Mouse (Mus musculus) CH12.LX (cell line): ENCODE measurements around the gene Ccr2. TPM values are rescaled to one million over a fixed set of nuclear protein-coding genes. Genes with fewer than 3 reads are reported as not detected.
A peak's percentile ranks its signal among the peaks of the same experiment; 100 is the strongest.

Source experiments
- DNase-seq: peaks from one replicate; pipeline ENCODE4 v3.0.0-alpha.2; 2013; ENCODE audit errors: extremely low read depth
- H3K27ac ChIP-seq: 2 replicates; pipeline ENCODE4 v1.5.1; 2012; ENCODE audit warnings: low read depth, mild to moderate bottlenecking, control low read depth, moderate library complexity; ENCODE audit not compliant: insufficient read depth
- H3K27me3 ChIP-seq: replicated peaks from 2 replicates; pipeline ENCODE3; 2012; ENCODE audit warnings: inconsistent platforms
- H3K36me3 ChIP-seq, 2 experiments: replicated peaks in 1 of 2; 2 replicates each; pipeline versions ENCODE3 to v1.6.1; 2012; ENCODE audit warnings: inconsistent platforms in 1 of 2, low read length in 1 of 2, mild to moderate bottlenecking in 1 of 2, mixed read lengths in 1 of 2, moderate library complexity in 1 of 2; ENCODE audit not compliant: control insufficient read depth in 1 of 2, insufficient read depth in 1 of 2
- H3K4me1 ChIP-seq, 2 experiments: 2 replicates each; pipeline ENCODE4 v1.6.1; 2012; ENCODE audit warnings: inconsistent platforms in 1 of 2, moderate library complexity in 1 of 2; ENCODE audit not compliant: insufficient read depth in 2 of 2, control insufficient read depth in 1 of 2
- H3K4me2 ChIP-seq: 2 replicates; pipeline ENCODE4 v1.6.1; 2012; ENCODE audit warnings: low read depth, mild to moderate bottlenecking, control low read depth; ENCODE audit not compliant: poor library complexity, insufficient read depth, severe bottlenecking
- H3K4me3 ChIP-seq, 3 experiments: fragments of 150-350 bp in 1 of 3; sonication (generic) in 1 of 3; replicated peaks in 1 of 3; 2 replicates each; pipeline versions ENCODE3 to v1.5.1; 2011 to 2012; ENCODE audit warnings: low read depth in 2 of 3, low read length in 2 of 3, mild to moderate bottlenecking in 2 of 3, moderate library complexity in 2 of 3, control low read depth in 1 of 3, improper control_type of control experiment in 1 of 3, inconsistent platforms in 1 of 3, mixed read lengths in 1 of 3; ENCODE audit not compliant: poor library complexity in 1 of 3
- H3K79me2 ChIP-seq: replicated peaks from 2 replicates; pipeline ENCODE4 v1.6.1; 2012; ENCODE audit warnings: mild to moderate bottlenecking, moderate library complexity; ENCODE audit not compliant: control insufficient read depth, poor library complexity, insufficient read depth, severe bottlenecking; ENCODE audit errors: extremely low read depth
- H3K9ac ChIP-seq: 2 replicates; pipeline ENCODE4 v1.6.1; 2012; ENCODE audit warnings: low read depth, mild to moderate bottlenecking, control low read depth, moderate library complexity; ENCODE audit not compliant: insufficient read depth
- H3K9me3 ChIP-seq: replicated peaks from 2 replicates; pipeline ENCODE3; 2012; ENCODE audit warnings: low read length, inconsistent platforms, mixed read lengths
- BHLHE40 ChIP-seq: IDR thresholded peaks from 2 replicates; pipeline ENCODE4 v1.6.1; 2011; ENCODE audit warnings: mild to moderate bottlenecking, low read depth, low read length, improper control_type of control experiment
- CHD2 ChIP-seq: IDR thresholded peaks from 2 replicates; pipeline ENCODE4 v1.6.1; 2011; ENCODE audit warnings: low read length, improper control_type of control experiment
- CTCF ChIP-seq, 2 experiments: IDR thresholded peaks in 1 of 2; conservative IDR thresholded peaks in 1 of 2; 2 replicates each; pipeline ENCODE4 v1.5.1; 2011 to 2012; ENCODE audit warnings: low read depth in 2 of 2, low read length in 2 of 2, improper control_type of control experiment in 1 of 2, inconsistent platforms in 1 of 2, mild to moderate bottlenecking in 1 of 2, moderate library complexity in 1 of 2
- E2F4 ChIP-seq: IDR thresholded peaks from 2 replicates; pipeline ENCODE4 v1.6.1; 2011; ENCODE audit warnings: low read depth, low read length, improper control_type of control experiment; ENCODE audit not compliant: insufficient replicate concordance
- ELF1 ChIP-seq: IDR thresholded peaks from 2 replicates; pipeline ENCODE4 v1.6.1; 2014; ENCODE audit warnings: low read depth, mild to moderate bottlenecking, inconsistent platforms, low read length, improper control_type of control experiment
- EP300 ChIP-seq: IDR thresholded peaks from 2 replicates; pipeline ENCODE4 v1.6.1; 2011; ENCODE audit warnings: low read length, improper control_type of control experiment
- ETS1 ChIP-seq: conservative IDR thresholded peaks from 2 replicates; pipeline ENCODE4 v1.6.1; 2012; ENCODE audit warnings: low read depth, mild to moderate bottlenecking, inconsistent platforms, low read length, improper control_type of control experiment, moderate library complexity
- GABPA ChIP-seq: IDR thresholded peaks from 2 replicates; pipeline ENCODE4 v1.6.1; 2012; ENCODE audit warnings: low read depth, low read length, improper control_type of control experiment, inconsistent platforms; ENCODE audit not compliant: insufficient replicate concordance
- HCFC1 ChIP-seq: IDR thresholded peaks from 2 replicates; pipeline ENCODE4 v1.6.1; 2012; ENCODE audit warnings: low read depth, mild to moderate bottlenecking, inconsistent platforms, low read length, improper control_type of control experiment
- IRF4 ChIP-seq: IDR thresholded peaks from 2 replicates; pipeline ENCODE4 v1.6.1; 2014; ENCODE audit warnings: low read depth, mild to moderate bottlenecking, inconsistent platforms, low read length, improper control_type of control experiment
- JUN ChIP-seq: IDR thresholded peaks from 2 replicates; pipeline ENCODE4 v1.6.1; 2011; ENCODE audit warnings: low read depth, mild to moderate bottlenecking, low read length, improper control_type of control experiment, moderate library complexity; ENCODE audit not compliant: insufficient read depth
- KAT2A ChIP-seq: IDR thresholded peaks from 2 replicates; pipeline ENCODE4 v1.6.1; 2012; ENCODE audit warnings: low read length, improper control_type of control experiment, inconsistent platforms; ENCODE audit not compliant: insufficient replicate concordance
- MAFK ChIP-seq: IDR thresholded peaks from 2 replicates; pipeline ENCODE4 v1.6.1; 2011; ENCODE audit warnings: low read length, improper control_type of control experiment; ENCODE audit not compliant: insufficient replicate concordance
- MAX ChIP-seq: IDR thresholded peaks from 2 replicates; pipeline ENCODE4 v1.6.1; 2011; ENCODE audit warnings: low read length, improper control_type of control experiment
- MEF2A ChIP-seq: IDR thresholded peaks from 2 replicates; pipeline ENCODE4 v1.6.1; 2014; ENCODE audit warnings: low read depth, mild to moderate bottlenecking, inconsistent platforms, low read length, improper control_type of control experiment, borderline replicate concordance
- MXI1 ChIP-seq: IDR thresholded peaks from 2 replicates; pipeline ENCODE4 v1.6.1; 2011; ENCODE audit warnings: mild to moderate bottlenecking, low read depth, low read length, improper control_type of control experiment
- MYC ChIP-seq: IDR thresholded peaks from 2 replicates; pipeline ENCODE4 v1.6.1; 2011; ENCODE audit warnings: low read depth, mild to moderate bottlenecking, improper control_type of control experiment, low read length
- NELFE ChIP-seq: IDR thresholded peaks from 2 replicates; pipeline ENCODE4 v1.6.1; 2011; ENCODE audit warnings: low read depth, low read length, improper control_type of control experiment
- NRF1 ChIP-seq: IDR thresholded peaks from 2 replicates; pipeline ENCODE4 v1.6.1; 2014; ENCODE audit warnings: low read depth, mild to moderate bottlenecking, inconsistent platforms, low read length, improper control_type of control experiment, moderate library complexity
- PAX5 ChIP-seq: IDR thresholded peaks from 2 replicates; pipeline ENCODE4 v1.6.1; 2012; ENCODE audit warnings: low read length, inconsistent platforms, mixed read lengths
- POLR2A ChIP-seq: IDR thresholded peaks from 2 replicates; pipeline ENCODE4 v1.6.1; 2011; ENCODE audit warnings: low read depth, mild to moderate bottlenecking, improper control_type of control experiment, low read length
- POLR2AphosphoS2 ChIP-seq: IDR thresholded peaks from 2 replicates; pipeline ENCODE4 v1.6.1; 2011; ENCODE audit warnings: low read depth, low read length, improper control_type of control experiment
- RAD21 ChIP-seq: IDR thresholded peaks from 2 replicates; pipeline ENCODE4 v1.6.1; 2011; ENCODE audit warnings: low read depth, mild to moderate bottlenecking, low read length, improper control_type of control experiment, moderate library complexity
- RCOR1 ChIP-seq: conservative IDR thresholded peaks from 2 replicates; pipeline ENCODE4 v1.6.1; 2012; ENCODE audit warnings: low read depth, mild to moderate bottlenecking, inconsistent platforms, low read length, improper control_type of control experiment
- SIN3A ChIP-seq: IDR thresholded peaks from 2 replicates; pipeline ENCODE4 v1.6.1; 2012; ENCODE audit warnings: low read length, improper control_type of control experiment, inconsistent platforms
- SMC3 ChIP-seq: IDR thresholded peaks from 2 replicates; pipeline ENCODE4 v1.6.1; 2011; ENCODE audit warnings: low read depth, low read length, improper control_type of control experiment
- TBP ChIP-seq: conservative IDR thresholded peaks from 2 replicates; pipeline ENCODE4 v1.6.1; 2011; ENCODE audit warnings: low read depth, low read length, improper control_type of control experiment
- USF1 ChIP-seq: IDR thresholded peaks from 2 replicates; pipeline ENCODE4 v1.6.1; 2014; ENCODE audit warnings: low read depth, mild to moderate bottlenecking, inconsistent platforms, low read length, improper control_type of control experiment
- USF2 ChIP-seq: conservative IDR thresholded peaks from 2 replicates; pipeline ENCODE4 v1.6.1; 2011; ENCODE audit warnings: low read depth, low read length, improper control_type of control experiment
- ZC3H11A ChIP-seq: IDR thresholded peaks from 2 replicates; pipeline ENCODE4 v1.6.1; 2012; ENCODE audit warnings: low read depth, mild to moderate bottlenecking, inconsistent platforms, low read length, improper control_type of control experiment
- ZKSCAN1 ChIP-seq: IDR thresholded peaks from 2 replicates; pipeline ENCODE4 v1.6.1; 2012; ENCODE audit warnings: low read depth, inconsistent platforms, low read length, improper control_type of control experiment, borderline replicate concordance
- ZMIZ1 ChIP-seq: IDR thresholded peaks from 2 replicates; pipeline ENCODE4 v1.6.1; 2012; ENCODE audit warnings: low read depth, mild to moderate bottlenecking, inconsistent platforms, low read length, improper control_type of control experiment
- ZNF384 ChIP-seq: IDR thresholded peaks from 2 replicates; pipeline ENCODE4 v1.6.1; 2012; ENCODE audit warnings: low read depth, low read length, improper control_type of control experiment, inconsistent platforms
- dilution Hi-C: fragments of 300-500 bp; cut with MboI; formaldehyde crosslinking; loops from 2 replicates; pipeline ENCODE4 v1.14.3; 2020; ENCODE audit warnings: low sequenced_read_pairs; ENCODE audit not compliant: extremely low pct_unique_long_range_greater_than_20kb, extremely low pct_ligation_motif_present
- in situ Hi-C: fragments of 300-500 bp; cut with MboI; formaldehyde crosslinking; loops from 3 replicates; pipeline ENCODE4 v1.14.3; 2019; ENCODE audit warnings: low sequenced_read_pairs, low pct_ligation_motif_present, low pct_unique_long_range_greater_than_20kb, mixed read lengths
- polyA plus RNA-seq: library from polyadenylated mRNA; unstranded; fragments of >175 nt; gene quantifications from 2 replicates; pipeline ENCODE4 v1.2.1, GENCODE M21; 2012; ENCODE audit warnings: low read depth; ENCODE audit not compliant: insufficient read length
- total RNA-seq, 2 experiments: library from RNA; depleted of rRNA; stranded (reverse); fragments of 300-350 nt in 1 of 2; fragments of >200 nt in 1 of 2; gene quantifications; 2 replicates each; pipeline ENCODE4 v1.2.3; 2012 to 2014

The Ccr2 gene
- total and polyA plus RNA-seq, 3 experiments, result not detected

GRCm38 (mm10) chr9:124105196-124105595 lies 3.4 kb downstream of the Ccr2 start:
- dilution Hi-C loops, result no loop called here
- H3K4me1 ChIP-seq, result peaks cover 8 to 27% of the 10 kb centered on the region in 2 experiments; a peak in 3 of 4 replicates
- no peaks in the 10 kb centered on the region for H3K36me3 ChIP-seq
- H3K9me3 ChIP-seq, result no peaks in the 10 kb centered on the region
- no peak overlapping the region for H3K4me3 ChIP-seq
- no peak overlapping the region for H3K4me2 ChIP-seq
- no peaks in the 10 kb centered on the region for H3K79me2 ChIP-seq
- DNase-seq, result no peak
- in situ Hi-C loops, result no loop called here
- no peaks in the 10 kb centered on the region for H3K27me3 ChIP-seq
- no peak overlapping the region for H3K9ac ChIP-seq
- no peak overlapping the region for H3K27ac ChIP-seq
- TF ChIP-seq USF2, result no peak
- TF ChIP-seq JUN, result no peak
- TF ChIP-seq CHD2, result no peak
- no peak for TF ChIP-seq BHLHE40
- no peak for TF ChIP-seq IRF4
- no peak for TF ChIP-seq EP300
- no peak for TF ChIP-seq RCOR1

GRCm38 (mm10) chr9:124107232-124107631 lies 5.5 kb downstream of the Ccr2 start:
- no peaks in the 10 kb centered on the region for H3K27me3 ChIP-seq
- dilution Hi-C loops (no loop called here), in situ Hi-C loops (no loop called here)
- H3K36me3 ChIP-seq, result no peaks in the 10 kb centered on the region
- H3K79me2 ChIP-seq, result no peaks in the 10 kb centered on the region
- H3K4me1 ChIP-seq, result peaks cover 11 to 22% of the 10 kb centered on the region in 2 experiments; a peak in 3 of 4 replicates
- no peak overlapping the region for H3K27ac ChIP-seq
- no peak overlapping the region for H3K9ac ChIP-seq
- peak; percentile 25 for DNase-seq
- H3K9me3 ChIP-seq, result no peaks in the 10 kb centered on the region
- no peak overlapping the region for H3K4me3 ChIP-seq
- H3K4me2 ChIP-seq, result no peak overlapping the region
- no peak; the same call in 1 of the 2 replicates for TF ChIP-seq JUN
- no peak for TF ChIP-seq POLR2A
- TF ChIP-seq CHD2, result 0 out of 2 replicates have a peak, but pooled peaks have one; percentile 18
- TF ChIP-seq NELFE, result no peak
- TF ChIP-seq GABPA, result no peak
- TF ChIP-seq MEF2A, result 0 out of 2 replicates have a peak, but pooled peaks have one; percentile 44
- TF ChIP-seq POLR2AphosphoS2, result no peak
- TF ChIP-seq BHLHE40, result 0 out of 2 replicates have a peak, but pooled peaks have one; percentile 9
- no peak for TF ChIP-seq ZC3H11A
- peak; percentile 45 for TF ChIP-seq ETS1
- no peak for TF ChIP-seq MXI1
- TF ChIP-seq SIN3A, result no peak
- TF ChIP-seq NRF1, result no peak
- TF ChIP-seq USF1, result no peak
- no peak for TF ChIP-seq ZMIZ1
- TF ChIP-seq RCOR1, result peak; percentile 60; the same call in 1 of the 2 replicates
- 0 out of 2 replicates have a peak, but pooled peaks have one; percentile 7 for TF ChIP-seq MAFK
- TF ChIP-seq USF2, result no peak
- TF ChIP-seq KAT2A, result no peak
- peak; percentile 85 for TF ChIP-seq IRF4
- TF ChIP-seq HCFC1, result no peak
- no peak for TF ChIP-seq CTCF (conservative IDR thresholded peaks at IDR 0.05 in 1 of 2, IDR thresholded peaks at IDR 0.05 in 1 of 2; ENCODE audit: low read depth in 2 of 2, low read length in 2 of 2)
- TF ChIP-seq MYC, result no peak
- TF ChIP-seq ELF1, result no peak
- 0 out of 2 replicates have a peak, but pooled peaks have one; percentile 11 for TF ChIP-seq ZNF384
- no peak for TF ChIP-seq PAX5
- TF ChIP-seq E2F4, result no peak
- no peak for TF ChIP-seq ZKSCAN1
- no peak for TF ChIP-seq MAX
- no peak for TF ChIP-seq TBP
- no peak for TF ChIP-seq RAD21
- TF ChIP-seq EP300, result peak; percentile 91
- no peak for TF ChIP-seq SMC3
